Mouse (Mus musculus): ENCODE data around the gene Stx6.

GRCm38 (mm10) chr1:155250531-155251135 lies 92.1 kb downstream of the Stx6 start:
- TF ChIP-seq CTCF (IDR thresholded peaks at IDR 0.05; ENCODE audit: low read depth) = no peak
- TF ChIP-seq EP300 (IDR thresholded peaks at IDR 0.05; ENCODE audit: low read depth) = no peak

Measured in heart, postnatal 0 days (tissue).